Mouse (Mus musculus): ENCODE results near the gene B4gat1. TPM values are rescaled to one million over a fixed set of nuclear protein-coding genes. Genes with fewer than 3 reads are reported as not detected.
A peak's percentile ranks its signal among the peaks of the same experiment; 100 is the strongest.

B4gat1 gene
- polyA plus RNA-seq, 1 experiment from 2014 or later: 42.4 TPM

GRCm38 (mm10) chr19:5037678-5038571, 701 bp upstream of the B4gat1 start:
- Histone ChIP-seq H3K27me3 (peaks cover 7% of the 10 kb centered on the region; the same call in 1 of the 2 replicates), H3K27ac (replicated peaks) (peak overlapping the region; percentile 85), H3K9me3 (no peaks in the 10 kb centered on the region), H3K4me1 (peaks cover 38% of the 10 kb centered on the region), H3K9ac (replicated peaks) (peak overlapping the region; percentile 88), H3K4me2 (replicated peaks) (peak overlapping the region; percentile 100), H3K36me3 (0 out of 2 replicates have a peak, but pooled peaks cover 5% of the 10 kb centered on the region), H3K4me3 (peak overlapping the region; percentile 85)
- 8% methylated on average over 32 of the region's 32 CpGs for WGBS
- peak; percentile 32 for ATAC-seq (ENCODE audit: low FRiP score, low read depth)

GRCm38 (mm10) chr19:5039301-5040114, 882 bp downstream of the B4gat1 start:
- H3K9ac ChIP-seq (replicated peaks): peak overlapping the region; percentile 88
- peaks cover 7% of the 10 kb centered on the region; the same call in 1 of the 2 replicates for H3K27me3 ChIP-seq
- peaks cover 16% of the 10 kb centered on the region; the same call in 1 of the 2 replicates for H3K36me3 ChIP-seq
- H3K4me1 ChIP-seq: peaks cover 38% of the 10 kb centered on the region
- H3K4me2 ChIP-seq (replicated peaks): peak overlapping the region; percentile 100
- no peaks in the 10 kb centered on the region for H3K9me3 ChIP-seq
- peak overlapping the region; percentile 85 for H3K4me3 ChIP-seq
- peak overlapping the region; percentile 85 for H3K27ac ChIP-seq (replicated peaks)
- WGBS: 9% methylated on average over 41 of the region's 41 CpGs
- 0 out of 2 replicates have a peak, but pooled peaks have one; percentile 32 for ATAC-seq (ENCODE audit: low FRiP score, low read depth)

GRCm38 (mm10) chr19:5040862-5041523, 2.4 kb downstream of the B4gat1 start, which contains the start of gene Brms1:
Gene Brms1 (plus strand): TSS chr19:5041354.
- Histone ChIP-seq H3K36me3 (peaks cover 22% of the 10 kb centered on the region), H3K4me3 (peak within 1 kb of the TSS; percentile 85), H3K9ac (replicated peaks) (peak within 1 kb of the TSS; percentile 88), H3K9me3 (no peaks in the 10 kb centered on the region), H3K27ac (replicated peaks) (peak within 1 kb of the TSS; percentile 69), H3K27me3 (peaks cover 7% of the 10 kb centered on the region; the same call in 1 of the 2 replicates), H3K4me2 (replicated peaks) (peak within 1 kb of the TSS; percentile 100), H3K4me1 (peaks cover 38% of the 10 kb centered on the region)
- 7% methylated on average over 40 of the region's 40 CpGs for WGBS
- ATAC-seq (ENCODE audit: low FRiP score, low read depth): peak; percentile 87

- peak overlapping the region; percentile 69 for H3K27ac ChIP-seq (replicated peaks)
- H3K4me3 ChIP-seq: peak overlapping the region; percentile 85
- H3K36me3 ChIP-seq: peaks cover 28% of the 10 kb centered on the region
- peak overlapping the region; percentile 100 for H3K4me2 ChIP-seq (replicated peaks)
- peaks cover 7% of the 10 kb centered on the region; the same call in 1 of the 2 replicates for H3K27me3 ChIP-seq
- H3K4me1 ChIP-seq: peaks cover 38% of the 10 kb centered on the region
- no peak for ATAC-seq (ENCODE audit: low FRiP score, low read depth)
- H3K9me3 ChIP-seq: no peaks in the 10 kb centered on the region
- H3K9ac ChIP-seq (replicated peaks): peak overlapping the region; percentile 88
- 3% methylated on average over 16 of the region's 16 CpGs for WGBS
These were observed 3.0 kb downstream of the B4gat1 start for GRCm38 (mm10) chr19:5041588-5041987.

- Histone ChIP-seq H3K27me3 (peaks cover 11% of the 10 kb centered on the region), H3K4me2 (replicated peaks) (no peak overlapping the region), H3K27ac (replicated peaks) (no peak overlapping the region), H3K9me3 (no peaks in the 10 kb centered on the region), H3K4me1 (peaks cover 32% of the 10 kb centered on the region), H3K9ac (replicated peaks) (no peak overlapping the region), H3K36me3 (peaks cover 58% of the 10 kb centered on the region), H3K4me3 (no peak overlapping the region)
- no peak for ATAC-seq (ENCODE audit: low FRiP score, low read depth)
- WGBS: 86% methylated on average over 4 of the region's 4 CpGs
These were observed 6.9 kb downstream of the B4gat1 start for GRCm38 (mm10) chr19:5045531-5045930.

GRCm38 (mm10) chr19:5048138-5049056, 9.8 kb downstream of the B4gat1 start:
- H3K27ac ChIP-seq (replicated peaks): no peak overlapping the region
- 80% methylated on average over 14 of the region's 14 CpGs for WGBS
- no peak for ATAC-seq (ENCODE audit: low FRiP score, low read depth)
- no peak overlapping the region for H3K4me2 ChIP-seq (replicated peaks)
- peaks cover 39% of the 10 kb centered on the region for H3K27me3 ChIP-seq
- no peaks in the 10 kb centered on the region for H3K9me3 ChIP-seq
- peaks cover 51% of the 10 kb centered on the region for H3K36me3 ChIP-seq
- no peak overlapping the region for H3K4me3 ChIP-seq
- peaks cover 25% of the 10 kb centered on the region for H3K4me1 ChIP-seq
- no peak overlapping the region for H3K9ac ChIP-seq (replicated peaks)

GRCm38 (mm10) chr19:5049325-5049724, 10.7 kb downstream of the B4gat1 start:
- peaks cover 43% of the 10 kb centered on the region for H3K36me3 ChIP-seq
- ATAC-seq (ENCODE audit: low FRiP score, low read depth): no peak
- peaks cover 49% of the 10 kb centered on the region for H3K27me3 ChIP-seq
- no peak overlapping the region for H3K9ac ChIP-seq (replicated peaks)
- H3K9me3 ChIP-seq: no peaks in the 10 kb centered on the region
- no peak overlapping the region for H3K4me3 ChIP-seq
- 42% methylated on average over 6 of the region's 6 CpGs for WGBS
- no peak overlapping the region for H3K4me2 ChIP-seq (replicated peaks)
- H3K4me1 ChIP-seq: peaks cover 25% of the 10 kb centered on the region
- H3K27ac ChIP-seq (replicated peaks): peak overlapping the region; percentile 15; the same call in 1 of the 2 replicates

GRCm38 (mm10) chr19:5050047-5050905, 11.7 kb downstream of the B4gat1 start, which contains the start of gene Rin1:
Gene Rin1 (plus strand): TSS chr19:5050481.
- Histone ChIP-seq H3K9ac (replicated peaks) (0 out of 2 replicates have a peak within 1 kb of the TSS, but pooled peaks have one; percentile 28), H3K27me3 (peaks cover 58% of the 10 kb centered on the region), H3K36me3 (peaks cover 42% of the 10 kb centered on the region), H3K4me1 (peaks cover 25% of the 10 kb centered on the region), H3K9me3 (no peaks in the 10 kb centered on the region), H3K4me3 (peak within 1 kb of the TSS; percentile 6; the same call in 1 of the 2 replicates), H3K4me2 (replicated peaks) (peak within 1 kb of the TSS; percentile 11; the same call in 1 of the 2 replicates), H3K27ac (replicated peaks) (peak within 1 kb of the TSS; percentile 15; the same call in 1 of the 2 replicates)
- peak; percentile 50 for ATAC-seq (ENCODE audit: low FRiP score, low read depth)
- WGBS: 14% methylated on average over 14 of the region's 14 CpGs

- Histone ChIP-seq H3K4me3 (peak overlapping the region; percentile 6; the same call in 1 of the 2 replicates), H3K9ac (replicated peaks) (no peak overlapping the region), H3K36me3 (peaks cover 35% of the 10 kb centered on the region), H3K4me1 (peaks cover 25% of the 10 kb centered on the region), H3K9me3 (no peaks in the 10 kb centered on the region), H3K27ac (replicated peaks) (no peak overlapping the region), H3K27me3 (peaks cover 60% of the 10 kb centered on the region), H3K4me2 (replicated peaks) (peak overlapping the region; percentile 11; the same call in 1 of the 2 replicates)
- 6% methylated on average over 17 of the region's 17 CpGs for WGBS
- peak; percentile 8; the same call in 1 of the 2 replicates for ATAC-seq (ENCODE audit: low FRiP score, low read depth)
These were observed 12.4 kb downstream of the B4gat1 start for GRCm38 (mm10) chr19:5051031-5051430.

- no peak overlapping the region for H3K9ac ChIP-seq (replicated peaks)
- H3K4me3 ChIP-seq: no peak overlapping the region
- no peak for ATAC-seq (ENCODE audit: low FRiP score, low read depth)
- no peak overlapping the region for H3K27ac ChIP-seq (replicated peaks)
- peak overlapping the region; percentile 11; the same call in 1 of the 2 replicates for H3K4me2 ChIP-seq (replicated peaks)
- WGBS: 43% methylated on average over 3 of the region's 3 CpGs
- H3K27me3 ChIP-seq: peaks cover 60% of the 10 kb centered on the region
- peaks cover 30% of the 10 kb centered on the region for H3K4me1 ChIP-seq
- H3K9me3 ChIP-seq: no peaks in the 10 kb centered on the region
- peaks cover 31% of the 10 kb centered on the region for H3K36me3 ChIP-seq
These were observed 12.9 kb downstream of the B4gat1 start for GRCm38 (mm10) chr19:5051515-5051914.
